Mouse (Mus musculus) G1E (cell line): ENCODE data around the gene Epn2. TPM values are rescaled to one million over a fixed set of nuclear protein-coding genes. Genes with fewer than 3 reads are reported as not detected.

Experiments
- ATAC-seq: 2 replicates; pipeline ENCODE4 v1.8.0; 2016; ENCODE audit warnings: mild to moderate bottlenecking; ENCODE audit not compliant: insufficient number of reproducible peaks, poor library complexity, low FRiP score, severe bottlenecking; ENCODE audit errors: extremely low read depth
- DNase-seq: peaks from one replicate; pipeline ENCODE4 v3.0.0; 2012; ENCODE audit warnings: low spot score
- H3K27me3 ChIP-seq: 2 replicates; pipeline ENCODE4 v1.6.1; 2012; ENCODE audit warnings: mild to moderate bottlenecking, low read length, inconsistent platforms; ENCODE audit not compliant: insufficient read depth
- H3K36me3 ChIP-seq: replicated peaks from 2 replicates; pipeline ENCODE3; 2012; ENCODE audit warnings: mild to moderate bottlenecking, inconsistent platforms
- H3K4me1 ChIP-seq: 2 replicates; pipeline ENCODE4 v1.6.1; 2012; ENCODE audit warnings: low read depth, low read length, inconsistent platforms, mixed read lengths; ENCODE audit not compliant: insufficient read depth
- H3K4me3 ChIP-seq: 2 replicates; pipeline ENCODE4 v1.5.1; 2012; ENCODE audit warnings: low read depth, mild to moderate bottlenecking, inconsistent platforms, low read length, moderate library complexity, mixed read lengths
- H3K9me3 ChIP-seq: replicated peaks from 2 replicates; pipeline ENCODE4 v1.6.1; 2012; ENCODE audit warnings: inconsistent platforms
- CTCF ChIP-seq: IDR thresholded peaks from 2 replicates; pipeline ENCODE4 v1.5.1; 2012; ENCODE audit warnings: low read depth, low read length, inconsistent platforms, mixed read lengths
- GATA1 ChIP-seq: IDR thresholded peaks from 2 replicates; pipeline ENCODE4 v1.6.1; 2012; ENCODE audit warnings: borderline replicate concordance, low read length, inconsistent platforms, mixed read lengths
- GATA2 ChIP-seq: IDR thresholded peaks from 2 replicates; pipeline ENCODE4 v1.6.1; 2012; ENCODE audit warnings: low read depth, low read length, inconsistent platforms, borderline replicate concordance
- POLR2AphosphoS5 ChIP-seq: IDR thresholded peaks from 2 replicates; pipeline ENCODE4 v1.6.1; 2012; ENCODE audit warnings: low read depth, low read length, inconsistent platforms; ENCODE audit not compliant: insufficient replicate concordance
- TAL1 ChIP-seq: conservative IDR thresholded peaks from 2 replicates; pipeline ENCODE4 v1.6.1; 2012; ENCODE audit warnings: low read depth, low read length, inconsistent platforms, mixed read lengths
- polyA plus RNA-seq: library from polyadenylated mRNA; stranded (reverse); fragments of >175 nt; gene quantifications from 2 replicates; pipeline ENCODE4 v1.2.3, GENCODE M21; 2012
- total RNA-seq, 2 experiments: library from RNA; stranded (forward) in 1 of 2; stranded (reverse) in 1 of 2; fragments of 200-1000 nt in 1 of 2; fragments of >200 nt in 1 of 2; fragmentation: Nextera tagmentation in 1 of 2; gene quantifications; 2 replicates each; pipeline ENCODE4 v1.2.3; 2014 to 2017

Gene Epn2
- total and polyA plus RNA-seq, 3 experiments = 2.3 to 4.5 (median 2.6) TPM

DNA sequence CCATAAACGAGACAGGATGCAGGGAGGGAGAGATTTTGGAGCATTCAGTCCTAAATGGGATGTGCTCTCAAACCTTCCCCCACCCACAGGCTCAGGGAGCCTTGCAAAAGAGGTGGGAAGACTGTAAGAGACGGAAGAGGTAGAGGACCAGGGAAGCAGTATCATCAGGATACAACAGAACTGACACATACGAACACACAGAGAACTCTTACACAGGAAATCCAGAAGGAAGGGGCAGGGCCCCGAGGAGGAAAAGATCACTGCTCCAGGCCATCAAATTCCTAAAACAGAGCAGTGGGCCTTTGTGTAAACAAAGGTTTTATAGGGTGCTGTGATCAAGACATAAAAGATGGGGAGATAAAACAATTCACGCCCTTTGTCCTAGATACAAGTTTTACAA, 34.9 kb upstream of the Epn2 start:
- H3K4me1 ChIP-seq = no peaks in the 10 kb centered on the region
- ATAC-seq = no peak
- TF ChIP-seq TAL1 = no peak
- TF ChIP-seq GATA2 = no peak
- no peak for TF ChIP-seq GATA1
- TF ChIP-seq CTCF = no peak
- TF ChIP-seq POLR2AphosphoS5 = no peak
- no peak for DNase-seq
- H3K9me3 ChIP-seq = no peaks in the 10 kb centered on the region
- H3K4me3 ChIP-seq = no peak overlapping the region
- no peaks in the 10 kb centered on the region for H3K36me3 ChIP-seq
- H3K27me3 ChIP-seq = peaks cover 32% of the 10 kb centered on the region

DNA sequence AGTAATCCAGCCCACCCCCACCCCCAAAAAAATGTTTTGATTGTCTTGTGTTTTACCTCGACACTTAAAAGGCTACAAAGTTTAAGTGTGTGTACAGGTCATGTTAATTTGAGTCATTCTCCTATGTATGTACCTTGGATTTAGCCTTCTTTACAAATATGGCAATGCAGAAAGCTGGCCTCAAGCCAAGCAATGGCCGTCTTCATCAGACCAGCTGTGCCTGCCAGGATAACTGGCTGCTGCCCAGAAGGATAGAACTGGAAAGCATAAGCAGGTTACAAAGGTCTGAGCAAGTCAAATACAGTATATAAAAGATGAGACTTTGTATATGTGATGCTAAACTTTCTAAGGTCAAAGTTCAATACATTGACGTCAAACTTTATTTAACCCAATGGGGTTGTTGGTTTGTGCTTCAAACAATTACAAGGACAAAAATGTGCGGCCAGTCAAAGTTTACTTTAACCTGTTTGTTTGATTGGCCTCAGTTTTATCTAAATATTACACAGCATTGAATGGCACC, 32.7 kb upstream of the Epn2 start:
- DNase-seq (no peak), ATAC-seq (no peak)
- Histone ChIP-seq H3K36me3 (no peaks in the 10 kb centered on the region), H3K9me3 (no peaks in the 10 kb centered on the region), H3K4me3 (no peak overlapping the region), H3K4me1 (no peaks in the 10 kb centered on the region), H3K27me3 (peaks cover 20% of the 10 kb centered on the region)
- TF ChIP-seq GATA2 (no peak), GATA1 (no peak), TAL1 (no peak), CTCF (no peak), POLR2AphosphoS5 (no peak)

DNA sequence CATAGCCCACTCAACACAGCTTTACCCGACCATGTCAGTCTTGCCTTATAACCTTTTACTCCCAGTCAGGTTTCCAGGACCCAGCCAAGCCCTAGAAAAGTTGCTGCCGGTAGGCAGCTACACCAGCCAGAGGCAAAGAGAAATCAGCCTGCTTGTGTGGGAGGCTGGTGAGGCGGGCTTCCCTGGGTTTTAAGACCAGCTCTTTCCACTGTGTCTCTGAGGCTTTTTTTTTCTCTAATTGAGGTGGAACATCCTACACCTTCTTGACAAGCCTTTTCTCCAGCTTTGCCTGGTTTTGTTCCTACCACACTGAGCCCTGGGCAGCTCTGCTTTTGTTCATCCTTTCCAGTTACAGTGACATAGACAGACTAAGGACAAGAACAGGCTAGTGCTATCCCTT, 31.7 kb upstream of the Epn2 start:
- H3K4me3 ChIP-seq = no peak overlapping the region
- no peaks in the 10 kb centered on the region for H3K9me3 ChIP-seq
- no peaks in the 10 kb centered on the region for H3K4me1 ChIP-seq
- ATAC-seq (no peak), DNase-seq (no peak)
- peaks cover 18% of the 10 kb centered on the region for H3K27me3 ChIP-seq
- no peaks in the 10 kb centered on the region for H3K36me3 ChIP-seq
- TF ChIP-seq CTCF (no peak), TAL1 (no peak), GATA1 (no peak), POLR2AphosphoS5 (no peak)

DNA sequence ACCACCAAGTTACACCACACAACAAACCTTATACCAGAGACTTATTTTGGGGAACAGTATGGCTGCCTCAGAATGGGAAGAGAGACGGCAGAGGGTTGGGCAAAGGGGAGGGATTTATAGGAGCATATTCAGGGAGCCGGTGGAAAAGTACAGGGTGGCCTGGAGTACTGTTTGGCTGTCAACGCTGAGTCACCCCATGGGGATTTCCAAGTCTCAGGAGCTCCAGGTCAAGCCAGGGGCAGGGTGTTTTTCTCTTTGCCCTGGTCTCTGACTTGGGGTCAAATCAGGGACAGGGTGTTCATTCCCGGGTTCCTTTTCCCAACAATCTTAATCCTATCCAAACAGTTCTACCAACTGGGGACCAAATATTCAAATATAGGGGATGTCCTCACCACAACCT, 28.6 kb upstream of the Epn2 start:
- Histone ChIP-seq H3K4me1 (peaks cover 2% of the 10 kb centered on the region; the same call in 1 of the 2 replicates), H3K4me3 (no peak overlapping the region), H3K27me3 (peaks cover 11% of the 10 kb centered on the region; the same call in 1 of the 2 replicates), H3K9me3 (no peaks in the 10 kb centered on the region), H3K36me3 (no peaks in the 10 kb centered on the region)
- ATAC-seq (no peak), DNase-seq (no peak)
- TF ChIP-seq GATA1 = no peak
- no peak for TF ChIP-seq POLR2AphosphoS5
- TF ChIP-seq CTCF = no peak
- TF ChIP-seq GATA2 = no peak
- TF ChIP-seq TAL1 = no peak

DNA sequence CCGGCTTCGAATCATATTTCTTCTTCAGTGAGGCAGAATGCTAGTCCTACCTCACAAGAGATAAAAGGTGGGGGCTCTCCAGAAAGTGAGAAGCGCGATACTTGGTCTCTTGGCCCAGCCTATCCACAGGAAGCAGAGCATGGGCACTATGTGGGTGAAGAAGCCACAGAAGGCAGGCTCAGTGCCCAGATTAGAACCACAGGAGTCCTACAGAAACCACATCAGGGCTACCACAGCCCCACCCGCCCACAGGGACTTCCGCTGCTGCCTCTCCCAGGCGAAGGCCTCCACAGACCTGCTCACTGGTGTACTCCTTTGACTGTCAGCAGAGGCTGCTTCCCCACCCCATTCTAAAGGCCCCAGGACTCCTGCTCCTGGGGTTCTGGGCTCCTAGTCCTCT, 23.2 kb upstream of the Epn2 start:
- TF ChIP-seq GATA2 = no peak
- peaks cover 6% of the 10 kb centered on the region; the same call in 1 of the 2 replicates for H3K4me1 ChIP-seq
- DNase-seq (peak; percentile 13), ATAC-seq (peak; percentile 78)
- no peak overlapping the region for H3K4me3 ChIP-seq
- no peaks in the 10 kb centered on the region for H3K9me3 ChIP-seq
- peaks cover 37% of the 10 kb centered on the region for H3K27me3 ChIP-seq
- H3K36me3 ChIP-seq = no peaks in the 10 kb centered on the region

DNA sequence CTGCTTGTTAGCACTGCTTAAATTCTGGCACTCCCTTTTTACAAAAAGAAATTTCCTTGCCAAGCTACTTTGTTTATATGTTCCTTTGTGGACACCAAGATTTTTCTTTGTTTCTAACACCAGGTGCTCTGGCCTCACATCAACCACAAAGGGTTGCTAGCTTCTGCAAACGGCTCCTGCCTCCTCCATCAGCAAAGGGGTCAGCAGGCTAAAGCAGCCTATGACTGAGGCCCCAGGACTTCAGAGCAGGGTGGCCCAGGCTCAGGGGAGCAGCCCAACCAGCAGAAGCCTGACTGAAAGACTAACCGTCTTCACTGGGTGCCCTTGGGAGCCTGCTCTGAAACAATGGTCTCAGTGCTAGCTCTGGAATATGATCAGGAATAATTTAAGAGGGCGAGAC, 22.0 kb upstream of the Epn2 start:
- TF ChIP-seq GATA2 (no peak), CTCF (no peak), POLR2AphosphoS5 (no peak), GATA1 (no peak)
- H3K27me3 ChIP-seq = peaks cover 40% of the 10 kb centered on the region
- no peak overlapping the region for H3K4me3 ChIP-seq
- no peak for DNase-seq
- H3K4me1 ChIP-seq = peaks cover 6% of the 10 kb centered on the region; the same call in 1 of the 2 replicates
- no peaks in the 10 kb centered on the region for H3K9me3 ChIP-seq
- H3K36me3 ChIP-seq = no peaks in the 10 kb centered on the region
- ATAC-seq = no peak

DNA sequence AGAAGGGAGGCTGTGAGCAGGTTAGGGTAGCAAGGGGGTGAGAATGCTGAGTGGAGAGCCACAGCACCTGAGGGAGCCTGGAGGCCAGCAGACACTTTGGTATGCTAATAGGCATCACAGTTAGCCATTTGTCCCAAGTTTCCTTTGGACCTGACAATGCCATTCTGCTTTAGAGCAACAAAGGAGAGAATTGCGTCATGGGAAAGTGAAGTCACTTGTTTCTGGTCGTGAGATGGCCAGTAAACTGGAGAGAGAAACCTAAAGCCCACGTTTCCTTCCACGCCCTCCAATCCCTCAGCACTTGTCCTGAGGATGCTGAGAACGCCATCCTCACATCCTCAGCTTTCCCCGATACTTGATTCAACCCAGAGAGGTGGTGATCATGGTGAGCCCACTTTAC, 18.9 kb upstream of the Epn2 start:
- no peak overlapping the region for H3K4me3 ChIP-seq
- DNase-seq (no peak), ATAC-seq (no peak)
- H3K27me3 ChIP-seq = peaks cover 38% of the 10 kb centered on the region
- no peaks in the 10 kb centered on the region for H3K36me3 ChIP-seq
- TF ChIP-seq CTCF (no peak), GATA2 (no peak), POLR2AphosphoS5 (no peak), TAL1 (no peak), GATA1 (no peak)
- peaks cover 5% of the 10 kb centered on the region; the same call in 1 of the 2 replicates for H3K4me1 ChIP-seq
- 0 out of 2 replicates have a peak, but pooled peaks cover under 1% of the 10 kb centered on the region for H3K9me3 ChIP-seq
